Mouse (Mus musculus) brain, embryonic 14.5 days (tissue): ENCODE measurements around the gene Adar.

Experiments used
- CTCF ChIP-seq: fragments of 200-500 bp; IDR thresholded peaks from 2 replicates; pipeline ENCODE4 v1.5.1; 2012; ENCODE audit warnings: inconsistent platforms, mild to moderate bottlenecking, moderate library complexity, borderline replicate concordance; ENCODE audit not compliant: insufficient read depth, insufficient read length; ENCODE audit errors: extremely low read depth
- POLR2A ChIP-seq: fragments of 200-500 bp; IDR thresholded peaks from 2 replicates; pipeline ENCODE4 v1.6.1; 2012; ENCODE audit warnings: mild to moderate bottlenecking, inconsistent platforms, borderline replicate concordance; ENCODE audit not compliant: poor library complexity, insufficient read depth, insufficient read length, severe bottlenecking; ENCODE audit errors: extremely low read depth

DNA sequence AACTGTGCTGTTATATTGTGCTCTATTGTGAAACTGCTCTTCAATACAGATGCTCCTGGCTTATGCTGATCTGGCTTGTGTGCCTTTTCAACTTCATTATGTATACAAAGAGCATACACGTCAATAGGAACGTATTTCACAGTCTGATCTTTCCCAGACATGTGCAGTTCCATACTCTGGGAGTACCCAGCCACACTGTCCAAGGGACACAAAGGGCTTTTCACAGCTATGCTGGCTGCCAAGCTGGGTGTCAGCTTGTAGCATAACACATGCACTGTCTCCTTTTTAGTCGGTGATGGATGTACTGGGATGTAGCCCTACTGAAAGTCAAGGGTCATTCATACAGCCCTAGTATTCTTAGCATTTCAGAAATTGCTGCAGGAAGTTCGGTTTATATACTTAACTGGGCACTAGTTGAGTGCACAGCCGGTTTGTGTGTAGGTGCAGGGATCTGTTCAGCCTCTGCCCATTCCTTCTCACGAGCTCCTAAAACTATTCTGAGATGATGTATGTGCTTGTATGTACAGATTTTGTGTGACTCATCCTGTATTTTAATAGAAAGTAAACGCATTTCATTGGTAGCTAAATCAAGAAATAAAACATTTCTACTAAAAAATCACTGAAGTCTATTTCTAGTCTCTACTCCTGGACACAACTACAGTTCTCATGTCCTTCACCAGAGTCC lies 8.7 kb downstream of the Adar start:
- no peak for TF ChIP-seq CTCF
- TF ChIP-seq POLR2A: no peak
